Mouse (Mus musculus): ENCODE data around the gene Gm12216.
"Not testable (repeated sequence)": the region's sequence is repeated elsewhere in the genome, so short reads cannot be mapped to it uniquely, and the experiment has no call there.

Gm12216 gene

DNA sequence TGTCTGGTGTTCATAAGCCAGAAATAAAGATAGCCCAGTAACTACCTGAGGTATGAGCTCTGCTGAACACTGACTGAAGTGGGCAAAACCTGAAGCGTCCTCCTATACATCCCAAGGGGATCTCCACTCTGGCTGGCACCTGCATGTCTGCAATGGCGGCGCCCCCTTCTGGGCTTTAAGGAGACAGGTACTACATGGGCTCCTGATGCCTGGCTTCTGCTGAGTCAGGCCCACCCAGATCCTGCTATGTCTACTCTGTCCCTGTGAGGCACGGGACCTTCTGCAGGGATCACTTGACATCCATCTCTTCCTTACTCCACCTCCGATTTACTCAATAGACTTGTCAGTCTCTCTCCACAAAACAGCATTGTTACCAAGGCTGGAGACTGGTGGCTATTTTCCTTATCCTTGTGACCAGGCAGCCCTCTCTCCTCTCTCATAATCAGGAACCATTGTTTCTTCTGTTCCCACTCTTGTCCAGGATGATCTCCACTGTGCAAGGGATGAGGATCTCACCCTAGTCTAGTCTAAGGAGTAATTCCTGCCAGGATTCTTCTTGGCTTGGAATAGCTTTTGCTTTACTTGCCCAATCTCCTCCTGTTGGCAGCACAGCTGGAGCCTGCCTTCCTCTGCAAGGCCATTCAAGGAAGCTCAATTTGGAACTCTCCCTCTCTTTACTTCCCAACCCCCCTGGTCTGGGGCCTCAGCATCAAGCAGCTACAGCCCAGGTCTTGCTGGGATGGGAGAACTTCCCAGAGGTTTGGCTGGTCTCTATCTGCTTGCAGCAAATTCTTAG is 15.1 kb upstream of the Gm12216 start:
- DNase-seq (ENCODE audit: low read depth): not testable (repeated sequence)

DNA sequence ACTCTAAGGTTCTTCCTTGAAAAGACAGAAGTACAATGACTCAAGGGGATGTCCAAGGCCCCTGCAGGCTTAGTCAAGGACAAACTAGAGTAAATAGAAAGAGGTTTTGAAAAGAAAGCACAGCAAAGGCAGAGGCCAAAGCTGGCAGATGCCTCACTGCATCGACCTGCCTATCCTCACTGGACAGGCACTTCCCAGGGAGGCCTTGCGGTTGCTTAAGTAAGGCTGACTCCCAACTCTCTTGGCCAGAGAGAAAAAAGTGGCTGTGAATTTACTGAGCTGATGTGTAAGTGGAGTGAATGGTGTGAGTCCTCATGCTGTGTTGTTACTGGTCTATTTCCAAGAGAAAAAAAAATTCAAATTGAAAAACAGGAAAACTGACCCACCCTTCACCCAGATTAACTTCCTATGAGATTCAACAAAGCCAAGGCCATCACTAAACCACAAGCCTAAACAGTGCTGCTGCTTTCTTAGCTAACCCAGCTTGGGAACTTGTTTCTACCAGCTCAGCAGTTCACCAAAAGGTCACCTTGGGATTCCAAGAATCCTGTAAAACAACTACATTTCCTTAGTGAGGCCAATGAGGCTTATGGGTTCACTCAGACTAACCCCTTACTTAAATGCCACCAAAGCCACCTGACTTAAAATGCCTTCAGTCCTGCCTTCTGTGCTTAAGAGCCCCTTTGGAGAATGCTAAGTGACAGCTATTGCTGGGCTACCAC is 12.9 kb upstream of the Gm12216 start:
- DNase-seq (ENCODE audit: low read depth): peak; percentile 61

DNA sequence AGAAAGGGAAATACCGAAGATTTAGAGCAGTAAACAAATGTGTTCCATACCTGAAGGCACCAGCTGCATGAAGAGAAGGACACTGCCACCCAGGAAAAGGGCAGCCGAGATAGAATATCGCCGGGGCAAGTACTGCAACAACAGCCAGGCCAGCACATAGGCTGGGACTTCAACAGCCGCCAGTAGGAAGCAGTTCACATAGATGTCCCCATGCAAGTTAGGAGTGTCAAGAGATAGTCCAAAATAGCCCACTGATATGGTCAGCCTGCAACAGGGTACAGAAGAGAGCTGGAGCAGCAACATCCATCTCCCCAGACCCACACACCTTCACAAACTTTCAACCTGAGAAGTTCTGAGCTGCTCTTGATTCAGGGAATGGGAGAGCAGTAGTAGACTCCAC is 10.1 kb upstream of the Gm12216 start:
- DNase-seq (ENCODE audit: low read depth): no peak

DNA sequence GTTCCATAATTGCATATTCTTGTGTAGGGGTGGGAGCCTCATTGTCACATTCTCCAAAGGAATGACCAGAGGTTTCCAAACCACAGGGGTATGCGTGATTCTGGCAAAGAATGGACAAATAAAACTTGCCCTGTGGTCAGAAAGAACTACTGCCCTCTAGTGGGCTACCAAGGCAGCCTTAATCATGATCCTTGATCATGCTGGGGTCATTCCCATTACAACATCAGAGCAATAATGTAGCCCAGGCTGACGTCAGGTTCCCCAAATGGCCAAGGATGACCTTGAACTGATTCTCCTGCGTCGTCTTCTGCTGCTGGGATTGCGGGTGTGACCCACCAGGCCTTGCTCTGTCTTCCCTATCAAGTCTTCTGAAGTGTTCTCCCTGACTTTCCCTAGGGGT is 9.3 kb upstream of the Gm12216 start:
- DNase-seq (ENCODE audit: low read depth): not testable (repeated sequence)

DNA sequence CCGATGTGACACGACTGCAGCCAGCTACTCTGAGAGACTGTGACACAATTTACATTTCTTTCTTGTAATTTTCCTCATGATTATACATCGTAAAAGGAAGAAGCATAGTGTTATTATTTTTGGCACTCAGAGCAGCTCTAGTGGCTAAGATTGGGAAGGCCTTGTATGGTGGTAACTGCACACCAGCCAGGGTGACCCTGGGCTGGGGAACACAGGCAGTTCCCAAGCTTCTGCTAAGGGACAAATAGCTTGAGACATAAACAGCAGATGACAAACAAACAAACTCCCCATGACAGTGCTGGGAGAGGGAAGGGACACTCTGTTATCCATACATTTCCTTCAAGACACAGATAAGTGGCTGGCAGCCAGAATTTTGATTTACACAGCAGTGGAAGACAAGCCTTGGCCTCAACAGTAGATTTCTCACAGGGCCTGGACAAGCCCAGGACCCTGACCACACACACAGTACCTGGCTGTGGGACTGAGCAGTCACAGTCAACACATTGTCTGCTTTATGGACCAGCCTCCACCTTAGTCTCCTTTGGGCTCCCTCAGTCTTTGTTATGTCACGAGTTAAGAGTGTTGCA is 5.8 kb upstream of the Gm12216 start:
- DNase-seq (ENCODE audit: low read depth): not testable (repeated sequence)

DNA sequence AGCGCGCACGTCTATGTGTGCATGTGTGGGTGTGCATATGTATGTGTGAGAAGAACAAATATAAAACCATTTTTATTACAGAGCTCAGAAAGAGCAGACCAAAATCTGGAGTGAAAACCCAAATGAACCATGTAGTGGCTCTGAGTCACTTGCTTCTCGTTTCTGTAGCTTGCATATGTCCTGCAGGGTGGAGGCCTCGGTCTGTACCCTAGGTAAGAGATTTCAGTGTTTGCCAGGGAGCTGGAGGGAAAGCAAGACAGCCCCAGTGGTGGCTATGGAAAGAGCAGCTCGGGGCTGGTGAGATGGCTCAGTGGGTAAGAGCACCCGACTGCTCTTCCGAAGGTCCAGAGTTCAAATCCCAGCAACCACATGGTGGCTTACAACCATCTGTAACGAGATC is 1.9 kb upstream of the Gm12216 start:
- not testable (repeated sequence) for DNase-seq (ENCODE audit: low read depth)

DNA sequence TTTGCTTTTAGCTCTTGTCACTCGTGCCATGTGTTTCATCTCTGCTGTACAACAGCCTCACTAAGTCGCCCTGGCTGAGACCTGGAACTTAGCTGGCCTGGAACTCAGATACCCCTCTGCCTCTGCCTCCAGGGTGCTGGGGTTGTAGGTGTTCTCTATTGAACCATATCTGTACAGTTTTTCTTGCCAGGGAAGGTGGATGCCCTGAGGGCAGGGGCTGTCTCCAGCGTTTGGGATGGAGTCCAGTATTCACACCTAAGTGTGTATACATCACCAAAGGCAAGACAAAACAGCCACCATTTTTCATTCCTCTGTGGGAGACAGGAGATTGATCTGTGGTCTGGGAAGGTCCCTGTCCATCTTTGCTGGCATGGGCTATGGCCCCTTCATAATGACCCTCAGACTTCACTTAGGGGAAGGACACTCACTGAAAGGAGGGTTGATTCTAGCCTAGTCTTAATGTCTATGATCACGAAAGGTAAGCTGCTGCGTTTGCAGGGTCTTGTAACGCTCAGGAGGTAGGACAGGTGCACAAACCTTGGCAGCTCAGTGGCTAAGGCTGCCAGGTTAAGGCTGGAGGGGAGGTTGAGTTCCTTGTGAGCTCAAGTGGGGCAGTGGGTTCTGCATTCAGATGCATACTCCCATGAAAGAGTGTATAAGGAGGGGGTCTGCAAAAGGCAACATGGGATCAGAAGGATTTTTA is 847 bp downstream of the Gm12216 start:
- DNase-seq (ENCODE audit: low read depth): no peak

DNA sequence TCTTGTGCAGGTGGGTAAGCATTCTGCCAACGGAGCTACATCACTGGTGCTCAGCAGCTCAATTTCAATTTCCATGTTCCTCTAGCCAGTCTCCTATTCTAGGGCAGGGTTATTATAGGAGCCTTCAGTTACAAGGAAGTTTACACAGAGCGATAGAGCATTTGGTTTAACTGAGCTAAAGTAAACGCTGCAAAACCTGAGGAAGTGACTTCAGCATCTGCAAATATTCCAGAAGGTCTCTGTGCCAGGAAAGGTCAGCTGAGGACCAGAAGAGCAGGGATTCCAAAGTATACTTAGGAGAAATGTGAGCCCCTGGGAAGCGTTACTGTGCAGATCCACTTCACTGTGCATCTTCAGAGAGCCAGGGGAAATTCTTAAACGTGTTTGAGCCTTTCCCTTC is 5.4 kb downstream of the Gm12216 start:
- no peak for DNase-seq (ENCODE audit: low read depth)

DNA sequence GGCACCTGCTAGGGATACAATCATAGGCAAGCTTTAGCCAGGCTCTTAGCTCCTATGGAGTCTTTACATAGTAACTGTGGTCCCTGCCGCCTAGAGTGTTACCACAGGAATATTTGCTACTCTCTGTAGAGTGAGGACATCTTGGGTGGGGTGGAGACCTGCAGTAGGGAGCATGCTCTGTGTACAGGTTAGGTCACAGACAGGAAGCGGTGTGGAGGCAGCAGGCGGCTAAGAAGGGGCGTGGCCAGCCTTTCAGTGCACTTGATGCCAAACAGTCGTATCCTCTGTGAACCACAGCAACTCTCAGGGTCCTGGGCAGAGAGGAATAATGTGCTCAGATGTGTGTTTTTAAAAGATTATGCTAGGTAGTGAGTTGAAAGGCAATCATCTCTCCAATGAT is 7.3 kb downstream of the Gm12216 start:
- DNase-seq (ENCODE audit: low read depth): no peak

DNA sequence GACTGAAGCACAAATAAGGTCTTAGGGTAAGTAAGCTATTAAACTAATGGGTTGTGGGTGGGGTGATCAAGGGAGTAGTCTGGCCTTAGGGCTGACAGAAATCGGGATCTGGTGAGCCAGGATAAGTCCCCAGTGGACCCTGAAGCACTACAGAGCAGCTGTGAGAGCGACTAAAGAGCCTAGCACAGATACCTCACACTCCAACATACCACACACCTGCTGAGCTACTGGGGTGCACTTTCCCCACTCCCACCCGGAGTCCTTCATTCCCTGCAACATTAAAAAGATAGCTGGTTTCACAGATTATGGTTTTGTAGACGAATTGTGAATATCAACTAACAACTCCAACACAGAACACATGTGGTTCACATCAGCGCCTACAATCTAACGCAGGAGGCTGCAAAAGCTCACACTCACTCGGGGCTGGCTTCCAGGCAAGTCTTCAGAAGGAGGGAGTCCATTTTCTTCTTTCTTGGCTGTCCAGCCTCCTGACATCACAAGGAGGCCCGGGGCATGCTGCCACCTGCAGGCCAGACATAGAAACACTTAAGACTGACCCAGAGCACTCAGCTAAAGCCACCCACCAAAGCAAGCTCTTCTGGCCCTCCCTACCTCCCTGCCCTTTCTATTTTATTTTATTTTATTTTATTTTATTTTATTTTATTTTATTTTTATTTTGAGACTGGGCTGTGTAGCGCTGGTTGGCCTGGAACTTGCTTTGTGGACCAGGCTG is 9.3 kb downstream of the Gm12216 start:
- DNase-seq (ENCODE audit: low read depth): peak; percentile 49

DNA sequence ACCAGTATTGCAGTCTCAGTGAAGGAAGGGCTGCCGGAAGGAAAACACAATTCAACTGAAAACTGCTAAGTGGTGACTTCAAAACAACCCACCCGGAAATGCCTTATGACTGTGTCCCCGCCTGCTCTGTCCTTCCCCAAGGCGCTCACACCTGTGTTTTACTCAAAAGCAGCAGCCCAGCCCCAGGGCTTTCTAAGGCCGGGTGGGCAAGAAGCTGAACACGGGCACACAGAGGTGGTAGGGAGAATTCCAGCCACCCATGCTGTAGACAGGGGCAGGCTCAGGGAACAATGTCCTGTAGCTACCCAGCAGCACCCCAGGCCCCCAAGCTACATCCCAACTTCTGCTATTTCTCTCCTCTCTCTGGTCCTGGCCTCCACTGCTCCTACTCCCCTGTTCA is 13.4 kb downstream of the Gm12216 start:
- no peak for DNase-seq (ENCODE audit: low read depth)

DNA sequence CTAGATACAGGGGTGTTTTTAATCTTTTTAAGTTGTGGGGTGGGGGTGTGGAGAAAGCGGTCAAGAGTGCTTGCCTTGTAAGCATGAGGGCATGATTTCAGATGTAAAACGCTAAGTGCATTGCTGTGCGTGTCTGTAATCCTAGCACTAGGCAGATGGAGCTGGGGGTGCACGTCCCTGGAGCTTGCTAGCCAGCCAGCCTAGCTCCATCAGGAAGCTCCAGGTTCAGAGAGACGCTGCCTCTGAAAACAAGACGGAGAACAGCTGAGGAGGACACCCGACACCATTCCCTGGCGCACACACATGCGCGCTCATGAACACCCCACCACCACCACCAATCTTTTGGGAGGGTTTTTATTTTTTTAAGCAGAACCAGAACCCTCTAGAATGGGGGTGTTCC is 15.9 kb downstream of the Gm12216 start:
- no peak for DNase-seq (ENCODE audit: low read depth)

DNA sequence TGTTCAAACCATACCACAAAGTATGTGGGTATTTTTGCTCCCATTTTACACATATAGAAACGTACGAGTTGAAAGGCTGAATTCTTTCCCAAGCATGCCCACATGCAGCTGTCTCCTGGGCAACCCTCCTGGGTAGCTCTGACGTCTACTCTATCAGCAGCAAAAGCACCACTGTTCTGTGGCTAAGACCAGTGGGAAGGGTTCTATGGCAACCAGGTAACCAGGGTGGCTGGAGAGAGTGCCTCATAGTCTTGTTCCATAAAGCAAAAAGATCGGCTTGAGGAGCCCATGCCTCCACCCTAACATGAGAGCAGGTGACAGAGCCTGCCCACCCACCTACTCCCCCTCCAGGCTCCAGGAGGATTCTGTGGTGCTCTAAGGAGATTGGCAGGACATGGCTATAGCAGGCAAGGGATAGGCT is 16.9 kb downstream of the Gm12216 start:
- DNase-seq (ENCODE audit: low read depth): no peak

DNA sequence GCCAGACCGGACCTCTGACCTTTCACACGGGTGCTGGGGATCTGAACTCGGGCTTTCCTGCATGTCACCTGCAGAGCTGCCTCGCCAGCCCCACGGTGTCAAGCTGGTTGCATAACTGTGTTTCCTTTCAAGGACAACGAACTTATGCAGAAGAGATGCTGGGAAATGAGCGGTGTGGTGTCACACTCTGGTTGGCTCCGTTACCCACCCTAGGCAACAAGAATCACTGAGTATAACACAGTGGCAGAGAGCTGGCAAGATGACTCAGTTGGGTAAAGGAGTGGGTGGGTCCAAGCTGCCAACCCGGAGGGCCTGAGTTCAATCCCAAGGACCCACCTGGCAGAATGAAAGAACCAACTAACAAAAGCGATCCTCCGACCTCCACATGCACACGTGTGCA is 17.5 kb downstream of the Gm12216 start:
- DNase-seq (ENCODE audit: low read depth): no peak

DNA sequence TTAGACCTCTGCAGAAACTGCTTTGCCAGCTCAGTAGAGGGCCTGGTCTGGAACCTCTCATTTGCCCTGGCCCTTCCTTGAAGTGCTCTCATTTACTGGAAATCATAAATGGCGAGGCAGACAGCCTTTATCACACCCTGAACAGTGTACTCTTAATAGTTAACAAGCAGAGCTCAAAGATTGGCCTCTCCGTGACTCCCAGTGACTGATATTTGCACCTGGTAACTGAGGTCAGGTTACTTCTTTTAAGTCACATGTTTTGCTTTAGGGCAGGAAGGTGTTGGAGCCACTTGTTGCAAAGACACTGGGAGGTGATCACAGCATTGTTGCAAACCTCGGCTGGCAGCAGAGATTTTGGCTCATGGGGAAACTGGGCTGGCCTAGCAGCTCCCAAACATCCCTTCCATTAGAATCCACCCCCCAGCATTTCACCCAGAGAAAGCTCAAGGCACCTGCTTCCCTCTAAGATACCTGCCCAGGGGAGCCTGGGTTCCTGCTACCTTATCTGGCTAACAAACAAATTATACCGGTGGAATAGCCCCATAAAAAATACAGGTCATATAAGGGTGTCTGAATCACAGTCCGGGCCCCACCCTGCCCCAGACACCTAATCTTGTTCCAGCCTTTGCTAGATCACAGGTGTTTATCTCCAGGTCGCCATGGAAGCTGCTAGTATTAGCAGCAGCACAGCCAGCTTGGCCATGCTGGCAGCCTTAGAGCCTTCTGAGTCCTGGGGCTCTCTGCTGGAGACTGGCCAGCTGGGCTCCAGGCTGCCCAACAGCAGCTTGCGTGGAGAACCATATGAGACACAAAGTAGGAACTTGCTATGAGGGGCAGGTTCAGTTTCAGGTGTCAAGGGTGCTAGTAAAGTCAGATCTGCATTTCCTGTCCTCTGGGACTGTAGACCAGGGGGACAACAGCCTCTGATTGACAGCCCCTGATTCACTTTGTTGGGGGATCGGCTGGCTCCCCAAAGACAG is 19.1 kb downstream of the Gm12216 start:
- DNase-seq (ENCODE audit: low read depth): no peak

DNA sequence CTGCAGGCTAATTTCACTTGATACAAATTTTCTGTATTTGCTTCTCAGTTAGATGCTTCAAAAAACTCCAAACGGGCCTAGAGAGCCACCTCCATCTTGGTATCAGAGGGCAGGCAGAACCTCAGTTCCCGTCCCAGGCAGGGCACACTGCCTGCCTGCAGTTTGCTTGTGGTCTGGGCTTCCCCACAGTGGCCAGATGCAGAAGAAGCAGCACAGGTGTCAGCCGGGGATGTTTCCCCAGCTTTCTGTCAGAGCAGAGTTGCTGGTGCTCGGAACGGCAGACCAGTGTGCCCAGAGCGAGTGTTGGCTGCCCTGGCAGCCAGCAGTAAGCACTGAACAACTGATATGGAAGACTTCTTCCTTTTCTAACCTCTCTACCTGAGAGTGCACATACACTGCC is 19.9 kb downstream of the Gm12216 start:
- DNase-seq (ENCODE audit: low read depth): no peak

DNA sequence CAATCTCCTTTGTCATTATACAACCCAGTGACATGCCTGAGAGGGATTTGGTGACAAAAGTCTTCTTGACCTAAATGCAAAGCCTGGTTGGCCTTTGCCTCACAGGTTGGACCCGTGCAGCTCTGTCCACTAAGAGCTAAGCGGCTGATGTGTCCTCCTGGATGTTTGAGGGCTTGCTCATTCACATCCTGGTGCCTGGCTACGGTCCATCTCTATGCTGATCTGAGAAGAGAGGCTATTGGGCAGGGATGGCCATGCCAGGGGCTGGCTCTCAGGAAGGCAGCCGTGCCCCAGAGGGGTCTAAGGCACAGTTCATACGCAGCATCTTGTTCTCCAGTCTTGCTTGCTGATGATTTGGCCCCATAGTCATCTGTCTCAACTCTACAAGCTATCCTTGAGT is 21.3 kb downstream of the Gm12216 start:
- DNase-seq (ENCODE audit: low read depth): no peak

DNA sequence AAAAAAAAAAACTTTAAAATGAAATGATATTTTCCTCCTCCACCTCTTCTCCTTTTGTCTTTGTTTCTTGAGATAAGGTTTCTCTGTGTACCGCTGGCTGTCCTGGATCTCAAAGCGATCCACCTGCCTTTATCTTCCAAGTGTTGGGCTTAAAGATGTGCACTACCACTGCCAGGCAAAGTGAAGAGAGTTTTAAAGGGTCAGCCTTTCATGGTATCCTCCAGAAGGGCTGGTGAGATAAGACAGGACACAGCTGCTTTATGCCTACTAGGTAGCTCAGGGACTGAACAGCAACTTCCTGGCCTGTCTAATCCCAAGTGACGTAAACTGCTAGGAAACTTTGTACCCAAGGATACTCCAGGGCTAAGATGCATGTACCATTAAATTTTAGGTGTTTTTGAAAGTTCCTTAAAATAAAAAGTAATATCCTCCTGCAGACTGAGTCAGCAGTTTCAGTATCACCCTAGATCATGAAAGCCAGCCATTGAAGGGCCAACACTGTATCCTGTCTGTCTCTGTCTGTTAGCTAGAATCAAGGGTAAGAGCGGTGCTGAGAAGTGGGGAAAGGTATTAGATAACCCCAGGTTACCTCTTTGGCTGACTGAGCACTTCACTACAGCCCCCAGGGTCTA is 23.6 kb downstream of the Gm12216 start:
- no peak for DNase-seq (ENCODE audit: low read depth)

DNA sequence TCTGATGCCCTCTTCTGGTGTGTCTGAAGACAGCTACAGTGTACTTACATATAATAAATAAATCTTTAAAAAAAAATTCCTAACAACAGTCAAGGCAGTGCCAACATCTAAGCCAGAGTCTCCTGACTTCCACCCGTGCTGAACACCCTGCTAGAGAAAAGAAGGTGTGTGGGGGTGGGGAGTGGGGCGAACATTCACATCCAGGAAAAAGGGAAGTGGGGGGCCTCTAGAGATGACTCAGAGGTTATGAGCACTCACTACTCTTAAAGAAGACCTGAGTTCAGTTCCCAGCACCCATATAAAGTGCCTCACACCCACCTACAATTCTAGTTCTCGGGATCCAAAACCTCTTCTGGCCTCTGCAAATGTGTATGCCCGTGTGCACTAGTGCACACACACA is 33.6 kb downstream of the Gm12216 start:
- no peak for DNase-seq (ENCODE audit: low read depth)

DNA sequence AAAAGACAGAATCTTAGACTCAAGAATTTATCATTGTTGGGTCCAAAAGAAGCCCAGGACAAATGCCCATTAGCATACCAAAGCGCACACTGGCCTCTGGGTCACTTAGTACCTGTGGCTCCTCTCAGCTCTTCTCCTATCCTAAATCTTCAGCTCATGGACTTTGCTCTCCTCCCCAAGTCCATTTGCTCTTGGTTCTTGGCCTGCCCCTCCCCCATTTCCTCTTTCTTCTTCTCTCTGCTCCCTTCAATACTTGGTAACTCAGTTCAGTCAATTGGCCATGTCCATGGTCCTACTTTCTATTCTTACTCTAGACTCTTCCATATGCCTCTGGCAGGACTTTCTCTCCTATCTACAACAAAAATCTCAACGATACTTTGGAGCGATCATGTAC is 37.1 kb downstream of the Gm12216 start:
- DNase-seq (ENCODE audit: low read depth): no peak

Measured in fibroblast of lung, adult 2 months (primary cell).